Mouse (Mus musculus) adrenal gland (tissue): ENCODE data around the gene Ccdc30.
"Not testable (repeated sequence)": the region's sequence is repeated elsewhere in the genome, so short reads cannot be mapped to it uniquely, and the experiment has no call there.

Experiments
- intact Hi-C: fragments of 180-260 bp; cut with DNase I; formaldehyde crosslinking; loops from one replicate; pipeline ENCODE4 v1.15.1; 2025

Gene Ccdc30

DNA sequence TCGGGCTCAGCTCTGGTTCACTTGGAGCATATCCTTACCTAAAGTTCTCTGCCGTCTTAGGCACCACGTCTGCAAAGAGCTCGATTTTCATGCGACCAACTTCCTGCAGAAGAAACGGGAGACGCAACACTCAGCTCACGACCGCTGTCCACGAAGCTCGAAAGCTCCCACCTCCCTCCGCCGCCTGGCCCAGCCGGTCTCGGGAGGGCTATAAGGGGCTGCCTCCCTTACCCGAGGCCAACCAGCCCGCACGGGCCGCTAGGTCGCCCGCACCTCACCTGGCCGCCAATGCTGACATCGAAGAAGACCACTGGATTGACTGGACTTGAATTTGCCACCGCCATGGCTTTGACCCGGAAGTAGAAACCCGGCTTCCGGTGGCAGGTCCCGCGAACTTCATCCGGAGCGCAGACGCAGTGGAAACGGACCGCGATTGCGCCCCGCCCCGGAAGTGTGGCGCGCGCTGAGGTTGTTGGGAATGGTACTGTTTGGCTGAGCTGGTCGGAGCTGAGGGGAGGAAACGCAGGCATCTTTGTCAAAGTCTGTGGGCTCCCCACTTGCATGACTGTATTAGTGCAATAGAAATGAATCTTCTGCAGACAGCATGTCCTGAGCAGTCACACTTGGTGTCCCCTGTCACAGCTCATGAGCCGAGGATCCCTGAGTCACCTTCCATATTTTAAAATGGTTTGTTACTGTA is 95.0 kb downstream of the Ccdc30 start, which contains the start of gene Ppih:
TSS of gene Ppih (minus strand) at position 416 of the 700 bp plus-strand sequence.
- intact Hi-C loops, result no loop called here

DNA sequence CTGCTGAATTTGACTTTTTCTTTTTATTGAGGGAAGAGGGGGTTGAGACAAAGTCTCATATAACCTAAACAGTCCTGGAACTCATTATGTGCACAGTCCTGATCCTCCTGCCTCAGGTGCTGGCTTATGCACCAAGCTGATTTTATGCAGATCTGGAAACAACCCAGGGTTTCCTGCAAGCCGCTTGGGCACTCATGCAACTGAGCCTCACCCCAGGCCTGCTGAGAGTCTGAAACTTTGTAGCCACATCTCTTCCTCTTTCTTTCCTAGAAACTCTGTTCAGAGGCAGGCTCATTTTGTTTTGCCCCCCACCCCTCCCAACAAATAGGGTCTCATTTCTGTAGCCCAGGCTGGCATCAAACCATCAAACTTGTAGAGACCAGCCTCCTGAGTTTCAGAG is 101.6 kb downstream of the Ccdc30 start:
- intact Hi-C loops, result no loop called here

DNA sequence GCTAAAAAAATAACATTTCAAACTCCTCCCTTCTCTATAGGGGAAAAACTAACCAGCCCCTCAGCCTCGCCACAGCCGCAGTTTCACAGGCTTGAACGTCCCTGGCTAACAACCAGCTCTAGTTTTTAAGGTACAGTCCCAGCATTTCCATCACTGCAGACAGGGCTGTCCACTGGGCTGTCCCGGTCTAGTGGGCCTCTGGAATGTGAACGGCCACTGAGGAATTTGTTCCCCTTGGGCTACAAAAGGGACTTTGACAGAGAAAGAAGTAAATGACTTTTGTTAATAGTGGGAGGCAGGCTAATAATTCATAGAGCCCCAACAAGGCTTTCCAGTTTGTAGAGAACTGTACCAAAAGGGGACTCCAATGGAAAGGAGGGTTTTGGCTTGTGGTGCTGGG is 109.9 kb downstream of the Ccdc30 start:
- intact Hi-C loops, result no loop called here

DNA sequence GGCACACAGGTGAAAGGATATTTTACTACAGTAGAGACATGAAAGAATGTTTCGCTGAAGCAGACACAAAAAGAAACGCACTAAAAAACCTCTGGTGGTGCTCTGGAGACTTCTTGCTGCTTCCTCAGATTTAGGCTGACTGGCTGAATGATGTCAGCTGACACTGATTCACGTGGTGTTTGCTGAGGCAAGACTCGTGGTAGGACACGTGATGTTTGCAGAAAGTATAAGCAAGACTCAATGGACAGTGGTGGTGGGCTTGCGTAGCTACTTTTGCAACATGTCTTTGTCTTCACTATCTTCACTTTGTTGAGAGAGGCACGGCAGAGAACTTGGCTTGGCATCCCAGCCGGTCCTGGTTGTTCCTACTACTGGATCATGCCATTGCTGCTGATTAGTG is 112.0 kb downstream of the Ccdc30 start:
- intact Hi-C loops, result no loop called here

DNA sequence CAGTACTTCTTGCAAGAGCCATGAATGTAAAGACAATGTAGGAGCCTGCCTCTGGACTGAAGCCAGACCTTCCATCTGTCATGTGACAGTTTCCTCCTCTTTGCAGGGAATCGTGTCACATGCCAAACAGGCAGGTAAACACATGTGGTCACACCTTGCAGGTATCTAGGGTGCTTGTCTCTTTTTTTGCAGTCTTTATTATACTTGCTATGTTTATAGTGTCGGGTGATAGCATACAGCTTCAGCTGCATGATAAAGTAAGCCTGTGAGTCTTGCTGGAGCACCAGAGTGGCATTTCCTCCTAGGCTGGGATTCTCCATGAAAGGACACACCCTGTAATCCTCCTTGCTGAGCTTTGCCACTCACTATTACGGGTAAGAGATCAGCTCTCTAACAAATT is 113.5 kb downstream of the Ccdc30 start:
- intact Hi-C loops, result no loop called here

DNA sequence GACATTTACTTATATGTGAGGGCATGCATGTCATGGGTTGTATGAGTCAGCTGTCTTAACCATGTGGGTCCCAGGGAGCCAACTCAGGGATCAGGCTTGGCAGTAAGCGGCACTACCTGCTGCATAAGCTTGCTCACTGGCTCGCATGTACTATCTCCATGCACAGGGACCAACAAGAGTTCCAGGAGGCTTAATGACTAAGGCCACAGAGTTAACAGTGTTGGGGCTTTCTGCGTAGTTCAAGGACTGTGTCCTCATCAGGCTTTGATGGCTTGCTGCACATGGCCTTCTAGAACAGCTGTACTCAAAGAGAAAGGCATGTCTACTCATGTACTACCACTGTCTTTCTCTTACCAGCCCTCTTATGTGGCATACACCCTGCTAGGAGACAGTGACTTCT is 114.6 kb downstream of the Ccdc30 start:
- intact Hi-C loops, result no loop called here

DNA sequence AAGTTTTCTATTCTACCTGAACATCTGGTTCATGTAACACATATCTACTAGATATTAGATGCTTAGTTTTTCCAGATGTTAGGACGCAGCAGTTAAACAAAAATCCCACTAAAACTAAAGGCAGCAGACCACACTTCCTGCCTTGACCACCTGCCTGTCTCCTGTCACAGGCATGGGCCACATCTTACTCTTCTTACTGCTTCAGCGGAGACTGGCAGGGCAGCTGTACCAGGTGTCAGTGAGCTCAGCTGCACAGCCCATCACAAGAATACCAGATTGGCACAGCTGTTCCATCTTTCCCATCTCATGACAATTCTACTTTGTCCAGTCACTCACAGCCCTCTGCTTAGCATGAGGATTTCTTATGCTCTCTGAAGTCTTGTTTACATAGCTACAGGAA is 118.0 kb downstream of the Ccdc30 start:
- intact Hi-C loops, result no loop called here

DNA sequence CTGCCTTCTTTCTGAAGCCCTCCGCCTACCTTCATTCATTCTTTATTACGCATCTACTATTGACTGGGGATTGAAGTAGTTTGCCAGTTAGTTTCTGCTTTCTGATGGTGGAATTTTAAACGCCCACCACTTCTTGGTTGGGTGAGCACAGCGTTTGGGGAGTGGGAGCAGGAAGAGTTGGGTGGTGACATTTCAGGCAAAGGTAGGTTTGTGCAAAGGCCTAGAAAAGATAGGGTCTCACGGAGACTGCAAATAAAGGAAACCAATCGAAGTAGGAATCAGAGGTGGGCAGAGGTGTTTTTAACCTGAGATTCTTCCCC is 120.2 kb downstream of the Ccdc30 start:
- intact Hi-C loops, result no loop called here

DNA sequence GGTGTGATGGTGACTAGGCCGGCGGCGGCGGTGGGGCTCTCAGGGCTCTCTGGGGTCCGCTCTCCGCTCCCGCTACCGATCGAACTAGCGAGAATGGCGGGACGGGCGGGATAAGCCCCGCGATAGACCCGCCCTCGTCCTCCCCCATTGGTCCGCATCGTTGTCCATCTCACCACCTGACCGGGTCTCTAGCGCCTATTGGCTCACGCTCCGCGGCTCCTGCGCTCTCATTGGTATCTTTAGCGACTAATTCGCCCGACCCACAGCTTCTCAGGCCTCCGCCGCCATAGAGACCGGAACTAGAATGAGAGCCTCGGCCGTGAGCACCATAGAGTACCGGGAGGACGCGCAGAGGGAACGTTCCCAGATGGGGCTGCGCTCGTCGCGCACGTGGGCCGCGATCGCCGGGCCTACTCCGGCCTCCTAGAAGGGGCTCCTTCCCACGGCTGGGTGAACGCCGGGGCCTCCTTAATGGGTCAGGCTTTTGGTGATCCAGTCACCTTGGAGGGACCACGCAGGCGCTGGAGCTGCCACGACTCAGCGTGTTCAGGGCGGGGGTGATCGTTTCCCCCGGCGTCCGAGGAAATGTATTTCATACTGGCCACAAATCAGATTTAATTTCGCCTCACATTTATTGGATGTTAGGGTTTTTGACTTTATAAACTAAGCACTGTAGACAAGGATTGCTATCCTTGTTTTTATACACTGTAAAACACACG is 120.7 kb downstream of the Ccdc30 start, which contains the start of gene Ybx1:
TSS of gene Ybx1 (minus strand) at position 190 of the 719 bp plus-strand sequence.
- intact Hi-C loops, result loop anchor here (5.0 kb wide), 1 partner anchor 47 kb away; no protein-coding TSS in a partner anchor

DNA sequence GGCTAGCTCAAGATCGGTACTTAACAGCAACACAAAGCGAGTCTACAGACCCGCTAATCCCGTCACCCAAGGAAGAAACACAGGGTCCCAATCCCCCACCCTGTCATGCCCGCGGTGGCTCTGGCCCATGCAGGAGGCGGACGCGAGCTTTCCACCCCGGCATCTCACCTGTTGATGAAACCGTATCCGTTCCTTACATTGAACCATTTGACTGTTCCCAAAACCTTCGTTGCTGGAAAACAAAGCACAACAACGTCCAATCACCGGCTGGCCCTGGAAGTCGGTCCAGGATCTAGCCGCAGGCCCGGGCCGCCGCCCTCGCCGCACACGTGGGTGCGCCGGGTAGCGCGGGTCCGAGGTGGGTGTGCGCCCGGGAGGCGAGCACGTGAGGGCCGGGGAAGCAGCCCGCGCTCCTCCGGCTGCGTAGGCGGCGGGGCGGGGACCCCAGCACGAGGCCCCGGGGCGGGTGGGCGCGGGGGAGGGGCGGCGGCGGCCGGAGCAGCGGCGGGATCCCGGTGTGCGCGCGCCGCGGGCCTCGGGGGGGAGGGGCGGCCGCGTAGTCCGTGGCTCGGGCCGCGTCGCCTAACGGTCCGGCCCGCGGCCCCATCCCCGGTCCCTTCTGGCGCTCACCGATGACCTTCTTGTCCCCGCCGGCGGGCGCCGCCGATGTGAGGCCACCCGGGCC is 121.6 kb downstream of the Ccdc30 start:
- intact Hi-C loops, result loop anchor here (5.0 kb wide), 1 partner anchor 46 kb away; no protein-coding TSS in a partner anchor

DNA sequence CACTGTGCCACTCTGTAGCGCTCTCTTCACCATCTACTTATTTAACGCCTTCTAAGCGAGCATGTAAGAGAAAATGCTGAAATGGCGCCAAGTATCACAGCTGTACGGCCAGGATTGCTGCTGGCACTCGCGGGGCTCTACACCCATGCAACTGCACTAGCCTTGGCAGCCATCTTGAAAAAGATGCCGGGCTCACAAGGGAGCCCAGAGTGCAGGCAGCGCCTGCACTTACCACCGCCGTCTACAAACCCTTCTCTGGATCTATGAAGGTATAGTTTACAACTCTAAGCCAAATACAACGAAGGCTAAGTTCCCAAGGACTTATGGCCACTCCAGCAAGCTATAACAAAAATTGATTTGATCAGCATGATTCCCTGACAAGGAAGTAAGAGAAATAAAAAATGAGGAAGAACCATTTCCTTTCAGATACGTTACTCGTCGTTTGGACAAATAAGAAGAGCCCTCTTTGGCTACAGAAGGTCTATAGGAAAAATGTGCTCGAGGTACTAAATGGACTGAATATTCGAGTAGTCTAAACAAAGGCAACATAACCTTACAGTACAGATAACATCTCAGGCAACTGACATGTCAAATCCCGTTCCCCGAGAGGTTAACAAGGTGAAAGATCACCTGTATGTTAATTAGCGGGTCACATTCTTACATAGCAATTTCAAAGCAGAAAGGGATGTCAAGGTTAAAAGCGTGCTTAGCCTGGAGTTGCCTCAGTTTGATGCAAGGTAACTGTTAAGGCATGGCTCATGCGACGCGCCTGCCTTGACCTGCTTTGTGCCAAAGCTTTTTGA is 122.3 kb downstream of the Ccdc30 start:
- intact Hi-C loops, result loop anchor here (5.0 kb wide), 1 partner anchor 46 kb away; no protein-coding TSS in a partner anchor

DNA sequence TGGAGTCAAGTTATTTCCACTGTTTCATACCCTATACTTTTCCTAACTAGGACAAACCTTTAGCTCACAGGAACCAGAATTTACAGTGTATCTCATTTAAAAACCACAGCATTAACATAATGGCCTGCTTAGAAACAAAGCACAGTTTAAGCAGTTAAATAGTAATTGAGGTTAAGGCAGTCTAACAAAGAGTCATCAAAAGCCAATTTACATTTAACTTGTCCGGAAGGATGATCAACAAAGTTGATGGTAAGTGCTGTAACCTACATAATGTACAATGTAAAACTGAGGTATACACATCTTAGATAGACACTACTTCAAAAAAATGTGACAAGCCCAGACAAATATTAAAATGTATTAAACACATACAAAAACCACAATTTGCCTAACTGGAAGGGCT is 123.4 kb downstream of the Ccdc30 start:
- intact Hi-C loops, result loop anchor here (5.0 kb wide), 1 partner anchor 45 kb away; no protein-coding TSS in a partner anchor

DNA sequence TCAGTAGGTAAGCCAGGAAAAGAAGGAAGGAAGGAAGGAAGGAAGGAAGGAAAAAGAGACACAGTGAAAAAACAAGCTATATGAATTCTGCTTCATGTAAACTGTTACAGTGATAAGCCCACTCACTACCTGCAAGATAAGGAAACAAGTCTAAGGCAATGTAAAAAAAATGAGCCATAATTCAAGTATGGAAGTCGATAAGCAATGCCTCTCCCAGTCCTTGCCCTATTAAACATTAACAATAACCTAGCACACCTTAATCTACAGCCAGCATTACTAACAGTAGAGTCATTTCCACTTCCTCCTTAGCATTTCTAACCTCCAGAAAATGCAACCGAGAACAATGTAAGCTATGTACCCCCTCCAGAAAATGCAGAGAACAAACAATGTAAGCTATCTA is 130.0 kb downstream of the Ccdc30 start:
- intact Hi-C loops, result no loop called here

DNA sequence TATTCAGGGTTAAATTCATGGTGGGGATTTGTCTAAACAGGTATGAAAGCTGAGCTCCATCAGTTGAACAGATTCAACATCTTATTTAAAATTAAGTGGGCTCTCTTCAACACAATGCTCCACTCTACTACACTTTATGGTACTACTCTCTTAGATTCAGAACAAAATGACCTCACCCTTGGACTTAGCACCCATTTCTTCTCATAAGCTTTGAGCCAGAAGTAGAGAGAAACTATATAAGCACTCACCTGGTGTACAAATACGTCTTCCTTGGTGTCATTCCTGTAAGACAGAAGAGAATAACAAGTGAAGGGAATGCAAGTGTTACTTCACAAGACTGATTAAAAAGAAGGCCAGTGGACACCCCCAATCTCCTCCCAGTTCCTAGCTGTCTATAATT is 130.5 kb downstream of the Ccdc30 start:
- intact Hi-C loops, result no loop called here

DNA sequence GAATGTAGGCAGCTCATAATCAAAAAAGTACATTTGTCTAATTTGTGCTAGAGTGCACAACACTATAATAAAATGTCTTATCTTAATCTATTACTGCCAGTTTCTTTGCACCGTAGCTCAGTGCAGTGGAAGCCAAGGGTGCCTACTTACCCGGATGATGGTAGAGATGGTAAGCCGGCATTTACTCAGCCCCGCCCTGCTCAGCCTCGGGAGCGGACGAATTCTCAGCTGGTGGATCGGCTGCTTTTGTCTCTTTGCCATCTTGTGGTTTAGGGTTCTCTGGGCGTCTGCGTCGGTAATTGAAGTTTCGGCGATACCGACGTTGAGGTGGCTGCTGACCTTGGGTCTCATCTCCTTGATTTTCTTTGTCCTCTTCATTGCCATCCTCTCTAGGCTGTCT is 136.5 kb downstream of the Ccdc30 start:
- intact Hi-C loops, result not testable (repeated sequence)

DNA sequence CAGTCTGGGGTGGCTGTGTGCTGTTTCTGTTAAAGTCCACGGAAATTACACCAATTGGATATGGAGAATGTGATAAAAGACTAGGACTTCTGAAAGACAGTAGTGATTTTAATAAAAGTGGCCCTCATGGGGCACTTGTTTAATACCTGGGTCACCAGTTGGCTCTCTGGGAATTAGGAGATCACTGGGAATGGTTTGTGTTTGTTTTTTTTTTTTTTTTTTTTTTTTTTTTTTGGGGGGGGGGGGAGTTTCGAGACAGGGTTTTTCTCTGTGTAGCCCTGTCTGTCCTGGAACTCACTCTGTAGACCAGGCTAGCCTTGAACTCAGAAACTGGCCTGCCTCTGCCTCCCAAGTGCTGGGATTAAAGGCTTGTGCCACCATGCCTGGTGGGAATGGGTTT is 139.6 kb downstream of the Ccdc30 start:
- intact Hi-C loops, result no loop called here

DNA sequence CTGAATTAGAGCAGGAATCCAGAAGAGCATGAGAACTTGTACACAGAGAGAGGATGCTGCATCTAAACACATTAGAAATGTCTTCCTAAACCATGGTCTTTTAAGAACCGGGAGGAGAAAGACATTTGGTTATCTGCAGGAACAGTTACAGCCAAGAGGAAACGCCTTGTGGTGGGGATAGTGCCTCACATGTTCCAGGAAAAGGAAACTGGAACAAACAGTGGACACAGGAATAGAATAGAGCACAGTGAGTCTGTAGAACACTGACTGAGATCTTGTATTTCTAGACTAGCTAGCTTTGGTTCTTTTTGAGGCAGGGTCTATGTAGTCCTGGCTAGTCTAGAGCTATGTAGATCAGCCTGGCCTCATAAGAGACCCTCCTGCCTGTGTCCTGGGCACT is 140.1 kb downstream of the Ccdc30 start:
- intact Hi-C loops, result no loop called here

DNA sequence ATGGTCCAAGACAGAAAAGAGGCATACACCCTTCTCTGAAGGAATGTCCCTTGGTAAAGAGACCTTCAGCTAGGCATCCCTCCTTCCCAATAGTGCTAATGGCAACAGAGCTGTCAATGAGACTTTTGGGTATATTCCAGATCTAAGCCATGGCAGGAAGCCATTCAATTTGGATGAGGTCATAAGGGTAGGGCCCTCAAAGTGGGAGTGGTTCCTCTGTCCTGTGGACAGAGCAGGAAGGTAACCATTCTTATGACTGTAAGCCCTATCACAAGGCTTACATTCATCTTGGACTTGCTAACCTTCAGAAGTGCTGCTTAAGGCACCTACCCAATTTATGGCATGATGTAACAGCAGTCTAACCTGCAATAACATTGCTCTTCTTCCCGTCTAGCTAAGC is 140.7 kb downstream of the Ccdc30 start:
- intact Hi-C loops, result no loop called here
